Mouse (Mus musculus) adrenal gland, adult 2 months (tissue): Measurements from ENCODE around the gene Ptprm. TPM values are rescaled to one million over a fixed set of nuclear protein-coding genes. Genes with fewer than 3 reads are reported as not detected.

Experiments
- DNase-seq: peaks from one replicate; pipeline ENCODE4 v3.0.0; 2021
- polyA plus RNA-seq: library from polyadenylated mRNA; depleted of rRNA; stranded (reverse); fragments of >200 nt; gene quantifications from 2 replicates; pipeline ENCODE4 v1.2.3, GENCODE M21; 2012
- total RNA-seq, 2 experiments: library from RNA; stranded (reverse); gene quantifications; 2 replicates each; pipeline ENCODE4 v1.2.3; 2021

Gene Ptprm
- total and polyA plus RNA-seq, 3 experiments: 8.6 to 33.3 (median 27.8) TPM

GRCm38 (mm10) chr17:67073139-67073538, 281.1 kb downstream of the Ptprm start:
- no peak for DNase-seq

GRCm38 (mm10) chr17:67071231-67072009, 282.8 kb downstream of the Ptprm start:
- DNase-seq: peak; percentile 38

GRCm38 (mm10) chr17:67063611-67064010, 290.6 kb downstream of the Ptprm start:
- no peak for DNase-seq

- no peak for DNase-seq
Measured at GRCm38 (mm10) chr17:67055681-67056080, 298.6 kb downstream of the Ptprm start.

- DNase-seq: no peak
Measured at GRCm38 (mm10) chr17:67054202-67054601, 300.1 kb downstream of the Ptprm start.

- DNase-seq: no peak
Measured at GRCm38 (mm10) chr17:67052624-67053314, 301.5 kb downstream of the Ptprm start.

GRCm38 (mm10) chr17:67047697-67048096, 306.6 kb downstream of the Ptprm start:
- DNase-seq: no peak

- no peak for DNase-seq
Measured at GRCm38 (mm10) chr17:67038558-67038957, 315.7 kb downstream of the Ptprm start.

GRCm38 (mm10) chr17:67033547-67033946, 320.7 kb downstream of the Ptprm start:
- no peak for DNase-seq

GRCm38 (mm10) chr17:67032021-67032420, 322.2 kb downstream of the Ptprm start:
- no peak for DNase-seq

GRCm38 (mm10) chr17:67031341-67031740, 322.9 kb downstream of the Ptprm start:
- no peak for DNase-seq

GRCm38 (mm10) chr17:67027274-67027673, 327.0 kb downstream of the Ptprm start:
- DNase-seq: no peak

- DNase-seq: no peak
Measured at GRCm38 (mm10) chr17:67016501-67016900, 337.8 kb downstream of the Ptprm start.

GRCm38 (mm10) chr17:67013217-67013616, 341.0 kb downstream of the Ptprm start:
- DNase-seq: no peak

GRCm38 (mm10) chr17:67011836-67012583, 342.2 kb downstream of the Ptprm start:
- DNase-seq: no peak

GRCm38 (mm10) chr17:67010136-67010535, 344.1 kb downstream of the Ptprm start:
- no peak for DNase-seq

- no peak for DNase-seq
Measured at GRCm38 (mm10) chr17:67008137-67008536, 346.1 kb downstream of the Ptprm start.

GRCm38 (mm10) chr17:67006740-67007385, 347.4 kb downstream of the Ptprm start:
- DNase-seq: peak; percentile 86

- no peak for DNase-seq
Measured at GRCm38 (mm10) chr17:66996882-66997281, 357.4 kb downstream of the Ptprm start.

- no peak for DNase-seq
Measured at GRCm38 (mm10) chr17:66996016-66996415, 358.2 kb downstream of the Ptprm start.

- no peak for DNase-seq
Measured at GRCm38 (mm10) chr17:66991815-66992214, 362.4 kb downstream of the Ptprm start.

- no peak for DNase-seq
Measured at GRCm38 (mm10) chr17:66990761-66991160, 363.5 kb downstream of the Ptprm start.
